Mouse (Mus musculus) layer of hippocampus, postnatal 14 days (tissue): Measurements from ENCODE around the gene Zfp825. TPM values are rescaled to one million over a fixed set of nuclear protein-coding genes. Genes with fewer than 3 reads are reported as not detected.
"Not testable (repeated sequence)": the region's sequence is repeated elsewhere in the genome, so short reads cannot be mapped to it uniquely, and the experiment has no call there.

ENCODE experiments used
- DNase-seq, 2 experiments: peaks; one replicate each; pipeline ENCODE4 v3.0.0; 2021 to 2022; ENCODE audit warnings: low spot score in 2 of 2, mixed read lengths in 1 of 2
- long read RNA-seq, 2 experiments: library from polyadenylated mRNA; stranded (forward); transcript quantifications; one replicate each; pipeline ENCODE4 v2.0.0; 2021
- total RNA-seq, 2 experiments: library from RNA; stranded (reverse); gene quantifications; 2 replicates each; pipeline ENCODE4 v1.2.3; 2021

The Zfp825 gene
- total RNA-seq: 1 to 10 TPM; 6.2 to 6.3 TPM
- long read RNA-seq, experiment 1, partial matches to known transcripts: 0 of 6 reads
- long read RNA-seq, experiment 1, other reads (novel, unspliced or antisense): 2 of 6 reads
- long read RNA-seq, experiment 2, partial matches to known transcripts: 0 of 5 reads
- long read RNA-seq, experiment 2, other reads (novel, unspliced or antisense): 1 of 5 reads

GRCm38 (mm10) chr13:74493911-74494679, at the start of gene Zfp825:
TSS of gene Zfp825 (minus strand) at chr13:74493992.
- DNase-seq: peak; percentile 49 to 85

DNA sequence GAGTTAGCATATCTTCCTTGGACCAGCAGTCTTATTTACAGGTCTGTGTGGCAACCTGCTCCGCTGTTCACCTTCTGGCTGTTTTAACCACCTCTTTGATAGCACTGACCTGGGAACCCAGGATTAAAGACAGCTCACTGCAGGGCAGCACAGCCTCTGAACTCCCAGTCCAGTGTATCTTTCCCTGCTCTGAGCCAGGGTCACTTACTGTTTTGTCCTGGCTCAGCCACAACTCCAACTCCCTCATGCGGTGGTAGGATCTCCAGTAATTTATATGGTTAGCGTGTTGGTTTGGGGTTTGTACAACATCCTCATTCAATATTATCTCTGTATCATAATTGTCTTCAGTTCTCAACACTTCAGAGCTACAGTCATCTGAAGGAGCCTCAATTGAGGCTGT, 41.6 kb upstream of the Zfp825 start:
- not testable (repeated sequence) for DNase-seq

DNA sequence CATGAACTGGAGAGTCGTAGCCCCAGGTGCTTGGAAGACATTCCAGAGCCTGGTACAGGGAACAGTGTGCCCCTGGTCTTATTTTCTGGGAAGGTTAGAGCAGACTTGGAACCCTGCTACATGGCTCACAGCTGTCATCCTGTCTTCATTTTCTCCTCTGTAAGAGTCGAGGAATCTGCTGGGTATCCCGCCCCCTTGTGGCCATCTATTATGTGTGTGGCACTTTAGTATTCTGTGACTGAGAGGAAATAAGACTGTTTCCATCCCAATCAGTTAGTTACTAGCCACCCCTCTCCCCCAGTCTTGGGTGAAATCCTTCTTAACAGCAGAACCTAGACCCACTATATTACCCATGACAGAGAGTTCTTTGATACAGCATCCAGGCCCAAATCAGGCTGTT, 41.1 kb upstream of the Zfp825 start:
- peak; percentile 41 to 55 for DNase-seq

DNA sequence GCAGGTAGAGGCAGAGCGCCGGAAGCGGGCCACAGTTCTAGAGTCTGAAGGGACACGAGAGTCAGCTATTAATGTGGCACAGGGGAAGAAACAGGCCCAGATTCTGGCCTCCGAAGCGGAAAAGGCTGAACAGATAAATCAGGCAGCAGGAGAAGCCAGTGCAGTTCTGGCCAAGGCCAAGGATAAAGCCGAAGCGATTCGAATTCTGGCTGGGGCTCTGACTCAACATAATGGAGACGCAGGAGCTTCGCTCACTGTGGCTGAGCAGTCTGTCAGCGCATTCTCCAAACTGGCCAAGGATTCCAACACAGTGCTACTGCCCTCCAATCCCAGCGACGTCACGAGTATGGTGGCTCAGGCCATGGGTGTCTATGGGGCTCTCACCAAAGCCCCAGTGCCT, 40.3 kb upstream of the Zfp825 start:
- DNase-seq: peak in 1 of 2 experiments; percentile 2

DNA sequence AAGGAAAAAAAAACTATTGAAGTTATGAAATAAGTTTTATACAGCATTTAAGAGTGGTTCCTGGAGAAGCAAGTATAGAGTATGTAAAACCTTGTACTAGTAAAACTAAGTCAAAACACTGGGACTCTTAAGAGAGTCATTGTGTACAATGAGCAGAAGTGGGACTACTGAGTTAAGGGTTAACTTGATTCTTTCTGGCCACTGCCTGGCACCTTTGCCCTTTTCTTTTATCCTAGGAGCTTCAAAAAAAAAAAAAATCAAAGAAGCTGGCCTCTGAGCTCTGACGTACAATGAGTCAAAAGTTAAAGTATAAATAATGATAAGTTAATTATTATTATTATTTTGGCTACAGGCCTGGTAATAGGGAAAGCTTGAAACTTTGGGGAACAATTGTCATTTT, 37.5 kb upstream of the Zfp825 start:
- not testable (repeated sequence) for DNase-seq

- DNase-seq: not testable (repeated sequence)
These were observed 35.6 kb upstream of the Zfp825 start for GRCm38 (mm10) chr13:74529372-74529715.

GRCm38 (mm10) chr13:74528519-74529371, 35.0 kb upstream of the Zfp825 start:
- DNase-seq: not testable (repeated sequence)

DNA sequence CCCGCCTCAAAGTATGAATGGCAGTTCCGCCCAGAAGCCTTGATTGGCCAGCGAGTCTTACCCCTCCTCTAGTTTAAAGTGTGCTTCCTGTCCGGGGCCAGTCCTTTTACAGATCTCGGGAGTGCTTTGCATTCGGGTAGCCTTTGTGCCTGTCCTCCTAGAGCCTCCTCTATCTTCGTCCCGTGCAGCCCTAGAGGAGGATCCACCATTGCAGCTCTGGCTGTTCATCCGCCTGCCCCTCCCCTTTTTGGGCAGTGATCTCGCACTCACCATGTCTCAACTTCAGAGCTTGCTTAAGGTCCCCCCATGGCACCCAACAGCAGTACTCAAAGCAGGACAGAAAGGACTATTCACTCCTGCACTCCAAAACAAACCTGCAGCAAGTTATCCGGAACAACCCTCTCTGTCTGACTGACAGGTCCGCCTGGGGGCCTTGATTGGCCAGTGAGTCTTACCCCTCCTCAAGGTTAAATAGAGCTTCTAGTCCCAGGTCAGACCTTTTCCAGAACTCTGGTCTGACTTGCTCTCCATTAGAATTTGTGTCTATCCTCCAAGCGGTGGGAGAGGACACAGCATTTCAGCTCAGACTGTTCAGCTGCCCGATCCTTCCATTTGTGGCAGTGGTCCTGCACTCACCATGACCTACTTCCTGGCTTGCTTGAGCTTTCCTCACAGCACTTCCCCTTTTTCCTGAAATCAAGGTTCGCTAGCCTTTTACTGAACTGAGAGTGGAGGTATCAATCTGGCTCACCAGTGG, 28.9 kb upstream of the Zfp825 start:
- peak; percentile 59 to 82 for DNase-seq

- peak in 1 of 2 experiments; percentile 4 for DNase-seq
These were observed 28.3 kb upstream of the Zfp825 start for GRCm38 (mm10) chr13:74522141-74522480.

DNA sequence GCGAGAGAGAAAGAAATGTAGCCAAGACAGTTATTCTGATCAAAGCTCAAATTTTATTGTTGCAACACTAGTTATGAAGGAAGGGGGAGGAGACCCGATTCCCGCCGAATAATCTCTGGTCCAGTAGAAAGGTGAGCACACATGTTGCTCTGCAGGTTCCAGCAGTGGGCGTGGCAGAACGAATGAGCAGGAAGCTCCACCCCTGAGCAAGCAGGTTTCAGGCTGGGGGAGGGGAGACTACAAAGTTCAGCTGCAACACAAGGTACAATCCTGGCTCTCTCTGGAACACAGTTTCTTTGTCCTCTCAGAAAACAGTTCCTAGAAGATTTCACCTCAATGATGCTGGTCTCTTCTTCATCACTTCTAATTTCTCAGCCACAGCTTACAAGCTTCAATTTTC, 14.2 kb upstream of the Zfp825 start:
- DNase-seq: not testable (repeated sequence)

GRCm38 (mm10) chr13:74502851-74503250, 9.1 kb upstream of the Zfp825 start:
- DNase-seq: not testable (repeated sequence)

- DNase-seq: not testable (repeated sequence)
These were observed 5.9 kb upstream of the Zfp825 start for GRCm38 (mm10) chr13:74499696-74500095.

DNA sequence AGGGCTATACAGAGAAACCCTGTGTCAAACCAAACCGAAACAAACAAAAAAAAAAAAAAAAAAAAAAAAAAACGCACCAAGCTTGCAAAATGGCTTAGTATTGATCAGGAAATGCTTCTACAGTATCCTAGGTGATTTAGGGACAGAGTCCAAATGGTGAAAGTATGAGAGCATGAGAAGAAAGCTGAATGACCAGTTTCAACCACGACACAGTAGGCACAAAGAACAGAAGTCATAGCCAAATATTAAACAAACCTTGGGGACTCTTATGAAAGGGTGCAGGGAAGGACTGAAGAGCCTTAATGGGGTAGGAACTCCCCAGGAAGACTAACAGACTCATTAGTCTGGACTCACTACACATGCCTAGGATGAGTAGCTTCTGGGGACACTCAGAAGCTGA, 9.5 kb downstream of the Zfp825 start:
- DNase-seq: not testable (repeated sequence)

- DNase-seq: not testable (repeated sequence)
These were observed 22.3 kb downstream of the Zfp825 start for GRCm38 (mm10) chr13:74471468-74471867.

DNA sequence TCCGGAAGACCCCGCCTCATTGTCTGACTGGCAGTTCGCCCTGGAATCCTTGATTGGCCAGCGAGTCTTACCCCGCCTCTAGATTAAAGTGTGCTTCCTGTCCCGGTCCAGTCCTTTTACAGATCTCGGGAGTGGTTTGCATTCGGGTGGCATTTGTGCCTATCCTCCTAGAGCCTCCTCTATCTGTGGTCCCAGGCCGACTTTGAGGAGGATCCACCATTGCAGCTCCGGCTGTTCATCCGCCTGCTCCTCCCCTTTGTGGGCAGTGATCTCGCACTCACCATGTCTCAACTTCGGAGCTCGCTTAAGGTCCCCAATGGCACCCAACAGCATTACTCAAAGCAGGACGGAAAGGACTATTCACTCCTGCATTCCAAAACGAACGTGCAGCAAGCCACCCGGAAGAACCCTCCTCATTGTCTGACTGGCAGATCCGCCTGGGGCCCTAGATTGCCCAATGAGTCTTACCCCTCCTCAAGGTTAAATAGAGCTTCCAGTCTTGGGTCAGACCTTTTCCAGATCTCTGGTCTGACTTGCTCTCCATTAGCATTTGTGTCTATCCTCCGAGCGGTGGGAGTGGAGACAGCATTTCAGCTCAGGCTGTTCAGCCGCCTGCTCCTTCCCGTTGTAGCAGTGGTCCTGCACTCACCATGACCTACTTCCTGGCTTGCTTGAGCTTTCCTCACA, 30.9 kb downstream of the Zfp825 start:
- peak; percentile 68 to 82 for DNase-seq

DNA sequence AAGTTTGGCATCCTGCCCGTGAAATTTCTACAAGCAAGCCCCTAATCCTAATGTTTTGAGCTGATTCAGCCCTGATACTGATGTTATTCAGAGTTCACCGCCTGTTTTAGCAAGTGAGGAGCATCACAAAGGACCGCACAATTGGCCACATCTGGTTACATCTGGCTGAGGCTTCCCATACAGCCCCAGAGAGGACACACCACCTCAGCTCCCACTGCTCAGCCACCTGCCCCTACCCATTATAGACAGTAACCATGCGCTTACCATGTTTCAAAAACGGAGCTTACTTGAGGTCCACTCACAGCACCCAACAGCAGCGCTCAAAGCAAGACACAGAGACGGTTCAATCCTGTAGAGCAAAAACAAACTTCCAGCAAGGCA, 31.5 kb downstream of the Zfp825 start:
- not testable (repeated sequence) for DNase-seq

DNA sequence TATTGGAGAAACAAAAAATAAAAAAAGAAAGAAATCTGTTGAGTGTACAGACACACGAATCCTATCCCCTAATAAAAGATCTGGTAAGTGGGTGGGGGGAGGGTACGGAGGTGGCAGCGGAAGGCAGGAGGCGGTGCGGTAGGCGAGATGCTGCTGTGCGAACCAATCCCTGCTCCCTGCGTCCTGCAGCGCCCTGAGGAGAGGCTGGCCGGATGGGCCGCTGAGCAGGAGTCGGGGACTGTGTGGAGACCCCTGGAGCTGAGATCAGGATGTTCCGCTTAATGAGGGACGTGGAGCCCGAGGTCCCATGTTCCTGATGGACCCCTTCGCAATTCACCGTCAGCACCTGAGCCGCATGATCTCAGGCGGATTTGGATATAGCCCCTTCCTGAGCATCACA, 53.9 kb downstream of the Zfp825 start:
- no peak for DNase-seq
